Mouse (Mus musculus) T-helper 2 cell (primary cell): ENCODE data around the gene Vpreb1.
"Not testable (repeated sequence)": the region's sequence is repeated elsewhere in the genome, so short reads cannot be mapped to it uniquely, and the experiment has no call there.

Experiments
- in situ Hi-C: fragments of 300-600 bp; cut with MboI, MseI; formaldehyde crosslinking; loops from one replicate; pipeline ENCODE4 v1.15.1; 2025; ENCODE audit warnings: high pct_unique_total_duplicates

The Vpreb1 gene

GRCm38 (mm10) chr16:16856731-16857476, 13.7 kb downstream of the Vpreb1 start:
- in situ Hi-C loops = no loop called here

GRCm38 (mm10) chr16:16856054-16856453, 14.6 kb downstream of the Vpreb1 start:
- in situ Hi-C loops = not testable (repeated sequence)

GRCm38 (mm10) chr16:16855541-16855940, 15.1 kb downstream of the Vpreb1 start:
- in situ Hi-C loops = no loop called here

GRCm38 (mm10) chr16:16854836-16855235, 15.8 kb downstream of the Vpreb1 start:
- in situ Hi-C loops = no loop called here

GRCm38 (mm10) chr16:16852411-16852810, 18.2 kb downstream of the Vpreb1 start:
- in situ Hi-C loops = no loop called here

- in situ Hi-C loops = no loop called here
Measured at GRCm38 (mm10) chr16:16849196-16849595, 21.4 kb downstream of the Vpreb1 start.

GRCm38 (mm10) chr16:16829671-16830070, 41.0 kb downstream of the Vpreb1 start:
- in situ Hi-C loops = no loop called here

GRCm38 (mm10) chr16:16828757-16829615, 41.7 kb downstream of the Vpreb1 start, which contains the start of gene Spag6l:
Gene Spag6l (minus strand): TSS chr16:16829456.
- in situ Hi-C loops = no loop called here

- in situ Hi-C loops = no loop called here
Measured at GRCm38 (mm10) chr16:16826223-16826622, 44.4 kb downstream of the Vpreb1 start.

GRCm38 (mm10) chr16:16825476-16825875, 45.2 kb downstream of the Vpreb1 start:
- in situ Hi-C loops = no loop called here
